Mouse (Mus musculus): ENCODE results near the gene Rps8. TPM values are rescaled to one million over a fixed set of nuclear protein-coding genes. Genes with fewer than 3 reads are reported as not detected.

The Rps8 gene
- total RNA-seq, 2 experiments from 2014 or later, result 527 to 622 TPM

- no peak overlapping the region for H3K4me3 ChIP-seq
- no peak overlapping the region for H3K27ac ChIP-seq
- intact Hi-C loops (cut with DNase I), result no loop called here
- DNase-seq, result no peak
- no peak for TF ChIP-seq CTCF (IDR thresholded peaks at IDR 0.05)
These were observed 5.1 kb upstream of the Rps8 start for GRCm38 (mm10) chr4:117161183-117161582.

GRCm38 (mm10) chr4:117159666-117160065 is 3.6 kb upstream of the Rps8 start:
- no peak overlapping the region for H3K4me3 ChIP-seq
- no peak for DNase-seq
- no peak overlapping the region for H3K27ac ChIP-seq
- TF ChIP-seq CTCF (IDR thresholded peaks at IDR 0.05), result no peak
- intact Hi-C loops (cut with DNase I), result no loop called here

GRCm38 (mm10) chr4:117156372-117156771 is 329 bp upstream of the Rps8 start:
- TF ChIP-seq CTCF (IDR thresholded peaks at IDR 0.05), result no peak
- intact Hi-C loops (cut with DNase I), result no loop called here
- peak overlapping the region; percentile 96 for H3K27ac ChIP-seq
- peak overlapping the region; percentile 99 for H3K4me3 ChIP-seq
- DNase-seq, result no peak

- Histone ChIP-seq H3K4me3 (peak overlapping the region; percentile 99), H3K27ac (peak overlapping the region; percentile 96)
- TF ChIP-seq CTCF (IDR thresholded peaks at IDR 0.05), result no peak
- peak; percentile 61 for DNase-seq
- intact Hi-C loops (cut with DNase I), result no loop called here
These were observed 837 bp downstream of the Rps8 start for GRCm38 (mm10) chr4:117155020-117155791.

- H3K4me3 ChIP-seq, result no peak overlapping the region
- H3K27ac ChIP-seq, result no peak overlapping the region
- intact Hi-C loops (cut with DNase I), result no loop called here
- DNase-seq, result no peak
- TF ChIP-seq CTCF (IDR thresholded peaks at IDR 0.05), result no peak
These were observed 3.3 kb downstream of the Rps8 start for GRCm38 (mm10) chr4:117152714-117153113.

- H3K27ac ChIP-seq, result no peak overlapping the region
- H3K4me3 ChIP-seq, result no peak overlapping the region
- TF ChIP-seq CTCF (IDR thresholded peaks at IDR 0.05), result no peak
- intact Hi-C loops (cut with DNase I), result no loop called here
- DNase-seq, result no peak
These were observed 4.6 kb downstream of the Rps8 start for GRCm38 (mm10) chr4:117151416-117151815.

GRCm38 (mm10) chr4:117150212-117150733 is 5.8 kb downstream of the Rps8 start:
- TF ChIP-seq CTCF (IDR thresholded peaks at IDR 0.05), result no peak
- Histone ChIP-seq H3K4me3 (no peak overlapping the region), H3K27ac (no peak overlapping the region)
- intact Hi-C loops (cut with DNase I), result no loop called here
- no peak for DNase-seq

- H3K27ac ChIP-seq, result no peak overlapping the region
- DNase-seq, result no peak
- intact Hi-C loops (cut with DNase I), result loop anchor here (5.0 to 10.0 kb wide), 2 partner anchors 68 to 435 kb away; no protein-coding TSS in a partner anchor
These were observed 6.5 kb downstream of the Rps8 start for GRCm38 (mm10) chr4:117149291-117150211.

GRCm38 (mm10) chr4:117148815-117149214 is 7.2 kb downstream of the Rps8 start:
- intact Hi-C loops (cut with DNase I), result loop anchor here (5.0 to 10.0 kb wide), 2 partner anchors 68 to 434 kb away; no protein-coding TSS in a partner anchor
- Histone ChIP-seq H3K27ac (no peak overlapping the region), H3K4me3 (no peak overlapping the region)
- TF ChIP-seq CTCF (IDR thresholded peaks at IDR 0.05), result no peak
- no peak for DNase-seq

More at GRCm38 (mm10) chr4:117149291-117150211, 6.5 kb downstream of the Rps8 start:
- TF ChIP-seq CTCF (IDR thresholded peaks at IDR 0.05), result no peak
- H3K4me3 ChIP-seq, result no peak overlapping the region

GRCm38 (mm10) chr4:117148047-117148713 is 7.9 kb downstream of the Rps8 start:
- H3K27ac ChIP-seq, result no peak overlapping the region
- intact Hi-C loops (cut with DNase I), result loop anchor here (5.0 to 10.0 kb wide), 2 partner anchors 69 to 433 kb away; no protein-coding TSS in a partner anchor

GRCm38 (mm10) chr4:117146176-117146575 is 9.9 kb downstream of the Rps8 start:
- TF ChIP-seq CTCF (IDR thresholded peaks at IDR 0.05), result no peak; the same call in 1 of the 2 replicates
- Histone ChIP-seq H3K4me3 (no peak overlapping the region), H3K27ac (no peak overlapping the region)
- intact Hi-C loops (cut with DNase I), result loop anchor here (5.0 to 10.0 kb wide), 2 partner anchors 71 to 431 kb away; no protein-coding TSS in a partner anchor
- DNase-seq, result peak; percentile 92

More at GRCm38 (mm10) chr4:117148047-117148713, 7.9 kb downstream of the Rps8 start:
- no peak overlapping the region for H3K4me3 ChIP-seq
- DNase-seq, result no peak
- TF ChIP-seq CTCF (IDR thresholded peaks at IDR 0.05), result no peak

GRCm38 (mm10) chr4:117145248-117145647 is 10.8 kb downstream of the Rps8 start:
- intact Hi-C loops (cut with DNase I), result loop anchor here (5.0 to 10.0 kb wide), 2 partner anchors 72 to 430 kb away; no protein-coding TSS in a partner anchor

More at GRCm38 (mm10) chr4:117145248-117145647, 10.8 kb downstream of the Rps8 start:
- no peak for DNase-seq
- TF ChIP-seq CTCF (IDR thresholded peaks at IDR 0.05), result no peak
- no peak overlapping the region for H3K4me3 ChIP-seq
- H3K27ac ChIP-seq, result no peak overlapping the region
